8 mouse cellular contexts compared by ENCODE assay signal in genomic region chr8:47990386-47990772, GRCm38 (mm10). TPM values are rescaled to one million over a fixed set of nuclear protein-coding genes. Genes with fewer than 3 reads are reported as not detected.
DNase-seq lines count a peak whose midpoint lies in the region; ATAC-seq lines count a peak whose summit lies in the region.

No protein-coding gene starts in this region.

- H3K4me3 ChIP-seq in hindbrain, embryonic 14.5 days (replicated peaks; ENCODE audit: low read length): peak overlapping the region; percentile 68

- H3K4me1 ChIP-seq in hindbrain, embryonic 14.5 days (replicated peaks; ENCODE audit: control insufficient read depth, insufficient read depth, low read length): peaks cover 16% of the 10 kb centered on the region

- peak overlapping the region; percentile 73 for H3K27ac ChIP-seq in hindbrain, embryonic 14.5 days

- H3K4me2 ChIP-seq in hindbrain, embryonic 14.5 days (replicated peaks): peak overlapping the region; percentile 82

- H3K27me3 ChIP-seq in hindbrain, embryonic 14.5 days (ENCODE audit: control insufficient read depth, insufficient read depth, low read length): no peaks in the 10 kb centered on the region

- H3K9ac ChIP-seq in hindbrain, embryonic 14.5 days: peak overlapping the region; percentile 69

- H3K9me3 ChIP-seq in hindbrain, embryonic 14.5 days (ENCODE audit: control insufficient read depth, low read length): no peaks in the 10 kb centered on the region

- DNase-seq in T-cell, adult 2 months (ENCODE audit: low spot score): peak; percentile 46
- DNase-seq in cerebellum, postnatal 25 days: peak; percentile 85 to 93
- DNase-seq in frontal cortex, postnatal 25 days (ENCODE audit: low spot score in 2 of 2): peak; percentile 83 to 88
- DNase-seq in hindbrain, embryonic 14.5 days (ENCODE audit: low spot score): peak; percentile 90
- DNase-seq in layer of hippocampus, postnatal 36 days: peak; percentile 90 to 92
- DNase-seq in lung, postnatal 25 days (ENCODE audit: low spot score): peak; percentile 97
- peak; percentile 65 for DNase-seq in retina, adult 2 months (ENCODE audit: low read depth, low spot score)
- DNase-seq in thymus, postnatal 25 days: peak; percentile 80

- ATAC-seq in hindbrain, embryonic 14.5 days (ENCODE audit: low FRiP score): peak; percentile 95

- no peaks in the 10 kb centered on the region for H3K36me3 ChIP-seq in hindbrain, embryonic 14.5 days (replicated peaks; ENCODE audit: control insufficient read depth, insufficient read depth)

- WGBS in hindbrain, embryonic 14.5 days: under 1% methylated on average over 41 of the region's 45 CpGs

RNA-seq across cellular contexts. Expression of gene Wwc2, which starts 0.3 kb away (rescaled TPM):
- polyA plus RNA-seq in hindbrain, embryonic 14.5 days (2014; fragmentation: Nextera tagmentation; extraction: Ambion mirVana): 7.3 and 7.7 TPM in 2 replicates
- 10 to 100 TPM; 27.1 to 27.3 TPM for total RNA-seq in layer of hippocampus, postnatal 36 days (2021)

Comparison
In these comparisons a context has a peak if more than half of its experiments do, and no peak if none do; other contexts are left out.
1. Peak in every context shown above with its lines: DNase-seq, ATAC-seq, H3K4me3 ChIP-seq and H3K27ac ChIP-seq.
2. DNase-seq: peak in every context shown above with its lines; median percentile 97 in lung, postnatal 25 days; 91 in layer of hippocampus, postnatal 36 days; 90 in hindbrain, embryonic 14.5 days; 89 in cerebellum, postnatal 25 days; 86 in frontal cortex, postnatal 25 days; 80 in thymus, postnatal 25 days; 65 in retina, adult 2 months; 46 in T-cell, adult 2 months.